ENCODE assay signal across 20 mouse cellular contexts in the genomic region with DNA sequence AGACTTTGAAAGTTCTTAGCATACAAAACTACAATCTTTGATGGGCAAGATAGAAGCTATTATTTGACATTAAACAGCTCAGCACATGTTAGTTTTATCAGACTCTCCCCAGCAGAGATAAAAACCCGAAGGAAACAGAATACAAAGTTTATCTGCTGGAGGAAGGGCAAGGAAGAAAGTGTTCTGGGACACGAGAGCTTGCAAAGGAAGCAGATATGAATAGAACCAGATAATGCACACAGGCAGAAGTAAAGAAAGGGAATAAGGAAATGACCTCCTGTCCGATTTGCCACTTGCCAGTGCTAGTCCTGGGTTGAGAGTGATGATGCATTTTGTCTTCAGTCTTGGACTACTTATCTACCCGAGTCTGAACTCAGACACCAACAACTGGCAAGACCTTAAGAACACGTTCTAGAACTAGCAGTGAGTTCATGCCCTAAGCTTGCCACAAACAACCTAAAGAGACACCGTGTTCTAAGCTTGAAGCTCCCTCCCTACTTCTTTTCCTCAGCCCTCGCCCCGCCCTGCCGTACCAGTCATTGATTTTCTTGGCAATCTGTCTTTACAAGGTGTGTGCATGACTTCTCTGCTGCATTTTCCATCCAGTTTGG. TPM values are rescaled to one million over a fixed set of nuclear protein-coding genes. Genes with fewer than 3 reads are reported as not detected.
DNase-seq lines count a peak whose midpoint lies in the region; ATAC-seq and TF ChIP-seq lines count a peak whose summit lies in the region.
"Had no signal": no experiment of that assay in that cellular context is flagged by ENCODE, and none has a peak within 500 bp of the region (broad histone marks: within the 10 kb centered on the region; RNA-seq: fewer than 3 reads in every experiment).

No protein-coding gene starts in this region.

- no peaks in the 10 kb centered on the region for H3K27me3 ChIP-seq in liver, embryonic 16.5 days (ENCODE audit: control insufficient read depth, insufficient read depth, low read depth, low read length)
- H3K27me3 ChIP-seq in MEL (ENCODE audit: control insufficient read depth in 1 of 2, insufficient read depth in 2 of 2, low read length in 2 of 2): no peaks in the 10 kb centered on the region
- no peaks in the 10 kb centered on the region for H3K27me3 ChIP-seq in small intestine, adult 2 months (ENCODE audit: control insufficient read depth, insufficient read depth, low read length)
- H3K27me3 ChIP-seq: hindbrain, embryonic 13.5 days; stomach, embryonic 15.5 days had no signal

- no peaks in the 10 kb centered on the region for H3K4me1 ChIP-seq in liver, embryonic 16.5 days (ENCODE audit: control insufficient read depth, low read depth, low read length)
- H3K4me1 ChIP-seq in MEL (ENCODE audit: control insufficient read depth in 1 of 2, insufficient read depth in 2 of 2, low read length in 2 of 2): no peaks in the 10 kb centered on the region
- H3K4me1 ChIP-seq in small intestine, adult 2 months (ENCODE audit: control insufficient read depth, insufficient read depth, insufficient read length, low read length): peaks cover 3% of the 10 kb centered on the region; the same call in 1 of the 2 replicates
- H3K4me1 ChIP-seq: hindbrain, embryonic 13.5 days; stomach, embryonic 15.5 days had no signal

- H3K4me3 ChIP-seq in liver, embryonic 16.5 days (ENCODE audit: low read depth, low read length): no peak overlapping the region
- no peak overlapping the region for H3K4me3 ChIP-seq in MEL (ENCODE audit: control insufficient read depth in 1 of 2, insufficient read depth in 1 of 2, low read depth in 2 of 2, low read length in 2 of 2)
- H3K4me3 ChIP-seq in small intestine, adult 2 months (ENCODE audit: low read depth, low read length): no peak overlapping the region
- H3K4me3 ChIP-seq: hindbrain, embryonic 13.5 days; stomach, embryonic 15.5 days had no signal

- H3K36me3 ChIP-seq in liver, embryonic 16.5 days (ENCODE audit: control insufficient read depth, insufficient read depth): no peaks in the 10 kb centered on the region
- no peaks in the 10 kb centered on the region for H3K36me3 ChIP-seq in MEL (ENCODE audit: control insufficient read depth in 1 of 2, insufficient read depth in 2 of 2, low read length in 2 of 2)
- H3K36me3 ChIP-seq in small intestine, adult 2 months (ENCODE audit: control insufficient read depth, insufficient read depth, low read length): no peaks in the 10 kb centered on the region
- H3K36me3 ChIP-seq: hindbrain, embryonic 13.5 days; stomach, embryonic 15.5 days had no signal

- H3K9ac ChIP-seq in liver, embryonic 16.5 days (ENCODE audit: low read depth, low read length): no peak overlapping the region
- H3K9ac ChIP-seq in MEL (ENCODE audit: control insufficient read depth, low read depth, low read length, poor library complexity, severe bottlenecking): no peak overlapping the region
- H3K9ac ChIP-seq: forebrain, postnatal 0 days; hindbrain, embryonic 13.5 days; liver, postnatal 0 days; stomach, embryonic 15.5 days had no signal

- no peak for DNase-seq in liver
- DNase-seq in MEL (ENCODE audit: low read depth, low spot score): peak; percentile 4
- peak; percentile 8 for DNase-seq in MEL-GATA-1-ER (ENCODE audit: extremely low read depth, low read depth)
- no peak for DNase-seq in gastrocnemius, postnatal 10 days
- no peak for DNase-seq in left cerebral cortex, postnatal 25 days (ENCODE audit: low spot score in 2 of 2)
- DNase-seq: adrenal gland, postnatal 10 days; cerebellum, adult 18-20 months; cerebellum, postnatal 14 days; forebrain, postnatal 0 days; gastrocnemius, postnatal 25 days; heart, postnatal 10 days; kidney, adult 8-10 months; kidney, postnatal 10 days; liver, postnatal 0 days had no signal

- H3K9me3 ChIP-seq in liver, embryonic 16.5 days (replicated peaks; ENCODE audit: control insufficient read depth, low read length): no peaks in the 10 kb centered on the region
- no peaks in the 10 kb centered on the region for H3K9me3 ChIP-seq in MEL (replicated peaks; ENCODE audit: insufficient read depth, low read length)
- H3K9me3 ChIP-seq: hindbrain, embryonic 13.5 days; stomach, embryonic 15.5 days had no signal

- no peak overlapping the region for H3K4me2 ChIP-seq in liver, embryonic 16.5 days (ENCODE audit: low read depth, low read length)
- H3K4me2 ChIP-seq: heart, embryonic 11.5 days; hindbrain, embryonic 13.5 days; midbrain, embryonic 11.5 days; stomach, embryonic 15.5 days had no signal

- no peak for TF ChIP-seq RAD21 in MEL (IDR thresholded peaks at IDR 0.05; ENCODE audit: low read depth, low read length)

- 39% methylated on average over 9 of the region's 9 CpGs for WGBS in liver, embryonic 16.5 days (ENCODE audit: insufficient replicate concordance)
- WGBS in small intestine, adult 2 months: 23% methylated on average over 9 of the region's 9 CpGs

- no peak for TF ChIP-seq EP300 in MEL (IDR thresholded peaks at IDR 0.05; ENCODE audit: low read depth in 1 of 2, low read length in 2 of 2)

- no peak overlapping the region for H3K27ac ChIP-seq in liver, embryonic 16.5 days (ENCODE audit: low read length)
- H3K27ac ChIP-seq in MEL (ENCODE audit: control insufficient read depth, low read depth, low read length): no peak overlapping the region
- peak overlapping the region; percentile 83 for H3K27ac ChIP-seq in small intestine, adult 2 months (ENCODE audit: insufficient read depth, low read depth, low read length)
- H3K27ac ChIP-seq: hindbrain, embryonic 13.5 days; stomach, embryonic 15.5 days had no signal

- H3K79me2 ChIP-seq in MEL (ENCODE audit: control insufficient read depth, insufficient read depth, low read length, poor library complexity): no peaks in the 10 kb centered on the region

- no peak for TF ChIP-seq POLR2A in MEL (IDR thresholded peaks at IDR 0.05; ENCODE audit: control insufficient read depth in 1 of 2, insufficient read depth in 1 of 2, low read depth in 1 of 2, low read length in 2 of 2, poor library complexity in 1 of 2)
- no peak for TF ChIP-seq POLR2A in small intestine, adult 2 months (IDR thresholded peaks at IDR 0.05; ENCODE audit: low read depth, low read length)

- no peak for TF ChIP-seq CTCF in MEL (IDR thresholded peaks at IDR 0.05 in 2 of 3, conservative IDR thresholded peaks at IDR 0.05 in 1 of 3; ENCODE audit: control insufficient read depth in 1 of 3, insufficient read depth in 1 of 3, low read depth in 2 of 3, low read length in 3 of 3, poor library complexity in 1 of 3, severe bottlenecking in 1 of 3)
- TF ChIP-seq CTCF in small intestine, adult 2 months (IDR thresholded peaks at IDR 0.05; ENCODE audit: extremely low read depth, insufficient read length, insufficient replicate concordance, low read depth, low read length): no peak

- 0 out of 2 replicates have a peak, but pooled peaks have one; percentile 7 for ATAC-seq in liver, embryonic 16.5 days (ENCODE audit: low read depth)
- ATAC-seq: forebrain, postnatal 0 days; liver, postnatal 0 days had no signal

- intact Hi-C loops in left cerebral cortex, postnatal 25 days (cut with DNase I): no loop called here

TF ChIP-seq in MEL, 35 proteins besides CTCF, POLR2A, EP300 and RAD21:
- TF ChIP-seq ZC3H11A (IDR thresholded peaks at IDR 0.05; ENCODE audit: low read depth, low read length): no peak
- TF ChIP-seq RCOR1 (IDR thresholded peaks at IDR 0.05; ENCODE audit: low read depth, low read length): no peak
- no peak for TF ChIP-seq GATA1 (IDR thresholded peaks at IDR 0.05; ENCODE audit: low read depth, low read length)

RNA-seq across cellular contexts. Expression of gene Hpgd, which starts 41.1 kb away (rescaled TPM):
- 29.7 and 30.2 TPM in 2 replicates for polyA plus RNA-seq in liver, embryonic 16.5 days (2015; fragmentation: Nextera tagmentation; extraction: Ambion mirVana)
- not detected in 2 replicates for total RNA-seq in MEL (2012; rRNA removed)
- polyA plus RNA-seq in MEL (2012; ENCODE audit: insufficient read depth in 1 of 2, insufficient read length in 2 of 2, low read depth in 1 of 2, low replicate concordance in 2 of 2, missing spikeins in 1 of 2): not detected
- 9.9 and 34.8 TPM in 2 replicates for polyA plus RNA-seq in small intestine, adult 2 months (2012; rRNA removed)
- total RNA-seq in gastrocnemius, postnatal 10 days (2021): 1 to 10 TPM; 3.7 to 9.1 TPM
- total RNA-seq in left cerebral cortex, postnatal 25 days (2021): 1 to 10 TPM; 4.0 to 4.4 TPM

Comparison
In these comparisons a context has a peak if more than half of its experiments do, and no peak if none do; other contexts are left out.
1. DNase-seq: peak in MEL (single experiment) and MEL-GATA-1-ER (single experiment); none in liver (single experiment), gastrocnemius, postnatal 10 days (single experiment) and left cerebral cortex, postnatal 25 days (0 of 2).